Mouse (Mus musculus) B cell, adult (primary cell): ENCODE results near the gene Pomgnt2. TPM values are rescaled to one million over a fixed set of nuclear protein-coding genes. Genes with fewer than 3 reads are reported as not detected.

ENCODE experiments used
- total RNA-seq: library from RNA; stranded (reverse); gene quantifications from 4 replicates; pipeline ENCODE4 v1.2.4, GENCODE M21; 2023; ENCODE audit not compliant: inconsistent age

Gene Pomgnt2
- total RNA-seq = not detected in 4 replicates

DNA sequence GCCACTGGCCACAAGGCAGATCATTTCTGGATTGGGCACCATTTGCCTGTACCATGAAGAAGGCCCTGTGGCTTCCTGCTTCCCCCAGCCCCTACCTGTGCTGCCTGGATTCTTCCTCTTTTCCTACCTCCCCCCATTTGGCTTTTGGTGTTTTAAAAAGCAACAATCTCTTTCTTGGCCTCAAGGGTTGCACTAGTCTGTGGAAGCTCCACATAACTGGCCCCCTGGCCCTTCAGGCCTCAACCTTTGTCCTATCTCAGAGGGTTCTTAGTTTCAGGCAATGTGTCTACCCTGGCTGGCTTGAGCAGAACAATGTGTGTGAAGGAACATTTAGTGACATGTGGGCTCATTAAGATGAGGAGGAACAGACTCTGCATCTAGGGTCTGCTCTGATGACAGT is at the start of gene Pomgnt2:
Gene Pomgnt2 (minus strand): TSS at position 101 of the 400 bp plus-strand sequence.

DNA sequence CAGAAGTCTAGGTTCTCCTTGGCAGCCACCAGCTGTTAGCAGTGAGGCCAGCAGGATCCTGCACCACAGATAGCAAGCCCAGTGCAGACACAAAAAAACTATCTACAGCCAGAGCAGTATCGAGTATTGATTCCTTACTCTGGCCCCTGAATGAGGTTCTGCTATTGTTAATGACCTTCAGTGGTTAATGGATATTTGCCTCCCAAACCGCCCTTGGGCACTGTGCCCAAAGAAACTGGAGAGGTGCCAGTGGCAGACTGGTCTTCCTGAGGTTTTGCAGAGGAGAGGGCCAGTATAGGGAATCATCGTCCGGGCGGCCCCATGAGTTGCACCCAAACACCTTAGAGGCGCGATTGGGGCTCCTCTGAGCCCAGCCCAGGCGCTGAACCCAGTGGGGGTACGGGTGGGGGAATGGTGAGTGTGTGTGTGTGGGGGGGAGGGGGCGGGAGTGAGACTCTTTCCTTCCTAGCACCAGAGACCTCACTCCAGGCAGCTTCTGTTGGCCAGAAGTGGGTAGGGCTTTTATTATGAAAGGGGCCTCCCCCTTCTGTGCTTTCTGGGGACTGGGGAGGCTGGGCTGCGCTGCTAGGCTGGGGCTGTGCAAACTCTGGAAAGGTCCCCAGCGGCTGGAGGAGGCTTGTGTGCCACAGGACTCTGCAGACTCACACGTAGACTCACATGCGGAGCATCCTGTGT is 46.3 kb downstream of the Pomgnt2 start, which contains the start of gene Fam198a:
Gene Fam198a (plus strand): TSS at position 571 of the 696 bp plus-strand sequence.

Other genes with a start within 250 kb of the Pomgnt2 start
- gene Zfp651, start 237.8 kb downstream of the Pomgnt2 start, total RNA-seq = 0.26 to 0.66 TPM (median 0.51 TPM) in 4 replicates
- not detected in 4 replicates for gene Klhl40, start 219.5 kb downstream of the Pomgnt2 start, total RNA-seq
- not detected in 4 replicates for gene Hhatl, start 204.6 kb downstream of the Pomgnt2 start, total RNA-seq
- not detected in 4 replicates for gene Ccdc13, start 157.6 kb downstream of the Pomgnt2 start, total RNA-seq
- 21.9 to 34.2 TPM (median 29.2 TPM) in 4 replicates for gene Higd1a, start 138.7 kb downstream of the Pomgnt2 start, total RNA-seq
- gene Ackr2, start 98.8 kb downstream of the Pomgnt2 start, total RNA-seq = 18.9 to 25.6 TPM (median 22.3 TPM) in 4 replicates
- not detected in 4 replicates for gene Cyp8b1, start 80.8 kb downstream of the Pomgnt2 start, total RNA-seq
- gene Fam198a, start 46.1 kb downstream of the Pomgnt2 start, total RNA-seq = 1.3 to 1.6 TPM (median 1.5 TPM) in 4 replicates
- gene Snrk, start 120.2 kb upstream of the Pomgnt2 start, total RNA-seq = 62.7 to 78.6 TPM (median 72.3 TPM) in 4 replicates